Mouse (Mus musculus) midbrain, embryonic 14.5 days (tissue): ENCODE results near the gene Cd69. TPM values are rescaled to one million over a fixed set of nuclear protein-coding genes. Genes with fewer than 3 reads are reported as not detected.
A peak's percentile ranks its signal among the peaks of the same experiment; 100 is the strongest.

Source experiments
- ATAC-seq: fragments of 200-750 bp; cut with Nextera tagmentation; 2 replicates; pipeline ENCODE4 v1.8.0; 2017; ENCODE audit warnings: moderate number of reproducible peaks, moderate library complexity; ENCODE audit not compliant: low FRiP score, low TSS enrichment
- DNase-seq: peaks from one replicate; pipeline ENCODE4 v3.0.0-alpha.2; 2015
- H3K27ac ChIP-seq: fragments of 300-500 bp; sonication (generic); replicated peaks from 2 replicates; pipeline ENCODE4 v1.5.1; 2014; ENCODE audit warnings: mild to moderate bottlenecking, low read depth, low read length, moderate library complexity
- H3K27me3 ChIP-seq: fragments of 300-500 bp; sonication (generic); 2 replicates; pipeline ENCODE4 v1.6.1; 2014; ENCODE audit warnings: low read length, control low read depth, mixed read lengths; ENCODE audit not compliant: control insufficient read depth, insufficient read depth
- H3K36me3 ChIP-seq: fragments of 300-500 bp; sonication (generic); 2 replicates; pipeline ENCODE4 v1.6.1; 2014; ENCODE audit warnings: low read length, control low read depth; ENCODE audit not compliant: control insufficient read depth, insufficient read depth
- H3K4me1 ChIP-seq: fragments of 300-500 bp; sonication (generic); 2 replicates; pipeline ENCODE4 v1.6.1; 2014; ENCODE audit warnings: mild to moderate bottlenecking, antibody characterized with exemption, low read length, control low read depth; ENCODE audit not compliant: control insufficient read depth, insufficient read depth
- H3K4me2 ChIP-seq: fragments of 300-500 bp; sonication (generic); 2 replicates; pipeline ENCODE4 v1.6.1; 2014; ENCODE audit warnings: mild to moderate bottlenecking, low read length, moderate library complexity
- H3K4me3 ChIP-seq: fragments of 300-500 bp; sonication (generic); replicated peaks from 2 replicates; pipeline ENCODE4 v1.5.1; 2014; ENCODE audit warnings: low read depth, low read length
- H3K9ac ChIP-seq: fragments of 300-500 bp; sonication (generic); replicated peaks from 2 replicates; pipeline ENCODE4 v1.6.1; 2014; ENCODE audit warnings: mild to moderate bottlenecking, low read length, moderate library complexity
- H3K9me3 ChIP-seq: fragments of 300-500 bp; sonication (generic); 2 replicates; pipeline ENCODE4 v1.6.1; 2016; ENCODE audit warnings: low read length, control low read depth, mixed read lengths; ENCODE audit not compliant: control insufficient read depth
- WGBS: fragments of 180-500 bp; shearing (Covaris S2); extraction: QIAGEN DNeasy Blood & Tissue Kit; methylation state at CpG from one replicate; pipeline ENCODE4 v1.1.7; 2014; 5-methylcytosine and 5-hydroxymethylcytosine counted together
- polyA plus RNA-seq: library from polyadenylated mRNA; unstranded; fragments of >200 nt; fragmentation: Nextera tagmentation; extraction: Ambion mirVana; gene quantifications from 2 replicates; pipeline ENCODE4 v1.2.1, GENCODE M21; 2014

The Cd69 gene
- polyA plus RNA-seq, 1 experiment from 2014 or later: 0.21 TPM

DNA sequence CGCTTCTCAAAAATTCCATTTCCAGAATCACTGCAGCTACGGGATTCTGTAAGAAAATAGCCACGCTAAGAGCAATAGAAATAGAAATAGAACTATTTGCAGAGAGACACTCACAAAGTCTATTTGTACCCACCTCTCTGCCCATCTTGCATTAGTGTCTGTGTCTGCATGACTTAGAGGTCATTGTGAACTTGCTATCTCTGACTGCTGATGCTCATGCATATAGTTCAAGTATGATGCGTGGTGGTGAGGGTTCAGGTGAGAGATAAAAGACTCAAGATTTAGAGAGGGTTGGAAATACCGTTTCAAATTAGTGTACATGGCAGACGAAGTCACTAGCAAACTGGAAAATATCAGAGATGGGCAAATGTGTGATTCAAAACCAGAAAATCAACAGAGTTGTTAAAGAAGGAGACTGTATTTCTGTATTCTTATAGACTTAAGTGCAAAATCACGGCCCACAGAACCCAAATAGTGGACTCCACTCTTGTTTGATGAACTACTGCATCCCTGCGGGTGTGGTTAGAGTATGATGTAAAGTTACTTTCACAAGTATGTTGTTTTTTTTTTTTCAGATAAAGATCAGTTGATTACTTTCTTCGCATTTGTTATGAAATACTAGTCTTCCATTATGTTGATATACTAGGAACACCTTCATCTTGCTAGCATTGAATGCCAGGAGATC, 35.5 kb downstream of the Cd69 start:
- WGBS: 89% methylated on average over 9 of the region's 9 CpGs

DNA sequence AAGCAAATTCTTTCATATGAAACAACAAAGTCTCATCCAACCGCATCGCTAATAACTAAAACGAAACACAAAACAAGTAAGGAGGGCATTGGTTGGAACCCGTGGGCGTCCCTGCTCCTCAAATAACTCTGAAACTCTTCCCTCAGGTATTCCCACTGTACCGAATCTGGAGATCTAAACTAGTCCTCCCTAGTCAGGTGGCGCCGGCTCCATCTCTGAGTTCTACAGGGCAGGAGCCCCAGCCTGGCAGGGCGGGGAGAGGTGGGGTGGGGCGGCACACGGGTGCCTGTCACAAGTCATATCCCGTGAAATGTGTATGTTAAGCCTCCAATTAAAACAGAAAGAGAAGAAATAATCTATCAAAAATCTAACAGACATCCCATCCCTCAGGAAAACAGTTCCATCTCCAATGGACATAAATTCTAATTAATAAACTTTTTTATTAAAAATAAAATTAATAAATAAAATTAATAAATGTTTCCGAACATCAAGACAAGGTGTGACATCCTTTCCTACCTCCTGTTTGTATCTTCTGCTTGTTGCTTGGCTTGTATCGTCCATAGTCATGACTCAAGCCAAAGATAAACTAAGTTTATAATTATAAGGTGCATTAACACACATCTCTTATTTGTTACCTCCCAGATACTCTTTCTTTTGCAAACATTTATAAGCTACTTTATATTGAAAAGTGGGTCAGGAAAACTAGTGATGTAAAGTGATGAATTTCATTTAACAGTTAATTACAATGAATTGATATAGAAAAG, 36.8 kb downstream of the Cd69 start:
- ATAC-seq (peak; percentile 78; the same call in 1 of the 2 replicates), DNase-seq (peak; percentile 48)
- H3K4me2 ChIP-seq: peak overlapping the region; percentile 76
- H3K9ac ChIP-seq: peak overlapping the region; percentile 53; the same call in 1 of the 2 replicates
- no peaks in the 10 kb centered on the region for H3K27me3 ChIP-seq
- peak overlapping the region; percentile 45 for H3K4me3 ChIP-seq
- H3K27ac ChIP-seq: no peak overlapping the region
- no peaks in the 10 kb centered on the region for H3K36me3 ChIP-seq
- WGBS: 12% methylated on average over 14 of the region's 14 CpGs
- H3K4me1 ChIP-seq: 0 out of 2 replicates have a peak, but pooled peaks cover 6% of the 10 kb centered on the region
- H3K9me3 ChIP-seq: no peaks in the 10 kb centered on the region

More for the DNA sequence above, 35.5 kb downstream of the Cd69 start:
- ATAC-seq (no peak), DNase-seq (no peak)
- Histone ChIP-seq H3K4me2 (no peak overlapping the region), H3K27me3 (no peaks in the 10 kb centered on the region), H3K4me1 (0 out of 2 replicates have a peak, but pooled peaks cover 6% of the 10 kb centered on the region), H3K9ac (no peak overlapping the region), H3K4me3 (no peak overlapping the region), H3K36me3 (no peaks in the 10 kb centered on the region), H3K27ac (no peak overlapping the region), H3K9me3 (no peaks in the 10 kb centered on the region)

DNA sequence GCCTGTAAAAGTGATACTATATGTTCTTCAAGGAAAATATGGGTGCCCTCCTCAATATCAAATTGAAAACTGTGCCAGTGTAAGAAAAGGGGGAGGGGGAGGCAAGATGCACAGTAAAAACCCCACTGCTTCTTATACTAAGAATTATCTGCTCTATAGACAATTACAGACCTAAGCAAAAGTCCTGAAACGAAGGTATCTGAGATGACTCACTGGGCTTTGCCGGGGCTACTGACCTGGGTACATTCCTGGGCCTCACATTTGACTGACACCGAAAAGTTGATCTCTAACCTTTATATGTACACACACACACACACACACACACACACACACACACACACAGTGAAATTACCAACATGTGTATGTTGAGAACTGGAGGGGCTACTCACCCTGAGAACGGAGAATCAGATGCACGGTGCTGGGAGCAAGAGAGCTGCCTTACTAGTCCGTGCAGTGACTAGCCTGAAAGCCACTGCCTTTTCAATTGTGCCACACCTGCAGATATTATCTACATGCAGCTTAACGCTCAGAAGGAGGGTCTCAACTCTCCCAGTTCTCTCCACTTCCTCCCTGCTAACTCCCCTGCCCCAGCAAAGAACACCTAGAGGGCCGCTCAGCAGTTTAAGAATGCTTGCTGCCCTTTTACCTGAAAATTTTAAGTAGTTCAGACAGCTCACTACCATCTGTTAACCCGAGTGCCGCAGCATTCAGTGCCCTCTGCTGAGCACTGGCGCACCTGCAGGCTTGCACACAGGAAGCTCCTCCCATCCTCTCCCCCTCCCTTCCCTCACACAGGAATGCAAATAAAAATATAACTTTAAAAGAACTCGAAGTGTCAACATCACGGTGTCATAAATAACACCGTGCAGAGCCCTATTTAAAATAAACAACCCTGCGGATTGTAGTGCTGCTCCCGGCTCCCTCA, 37.6 kb downstream of the Cd69 start:
- DNase-seq (peak; percentile 86), ATAC-seq (peak; percentile 91)
- Histone ChIP-seq H3K27ac (no peak overlapping the region), H3K9ac (peak overlapping the region; percentile 53; the same call in 1 of the 2 replicates), H3K4me2 (peak overlapping the region; percentile 76), H3K4me3 (peak overlapping the region; percentile 45), H3K9me3 (no peaks in the 10 kb centered on the region), H3K4me1 (0 out of 2 replicates have a peak, but pooled peaks cover 6% of the 10 kb centered on the region), H3K27me3 (no peaks in the 10 kb centered on the region), H3K36me3 (no peaks in the 10 kb centered on the region)
- 21% methylated on average over 16 of the region's 16 CpGs for WGBS

DNA sequence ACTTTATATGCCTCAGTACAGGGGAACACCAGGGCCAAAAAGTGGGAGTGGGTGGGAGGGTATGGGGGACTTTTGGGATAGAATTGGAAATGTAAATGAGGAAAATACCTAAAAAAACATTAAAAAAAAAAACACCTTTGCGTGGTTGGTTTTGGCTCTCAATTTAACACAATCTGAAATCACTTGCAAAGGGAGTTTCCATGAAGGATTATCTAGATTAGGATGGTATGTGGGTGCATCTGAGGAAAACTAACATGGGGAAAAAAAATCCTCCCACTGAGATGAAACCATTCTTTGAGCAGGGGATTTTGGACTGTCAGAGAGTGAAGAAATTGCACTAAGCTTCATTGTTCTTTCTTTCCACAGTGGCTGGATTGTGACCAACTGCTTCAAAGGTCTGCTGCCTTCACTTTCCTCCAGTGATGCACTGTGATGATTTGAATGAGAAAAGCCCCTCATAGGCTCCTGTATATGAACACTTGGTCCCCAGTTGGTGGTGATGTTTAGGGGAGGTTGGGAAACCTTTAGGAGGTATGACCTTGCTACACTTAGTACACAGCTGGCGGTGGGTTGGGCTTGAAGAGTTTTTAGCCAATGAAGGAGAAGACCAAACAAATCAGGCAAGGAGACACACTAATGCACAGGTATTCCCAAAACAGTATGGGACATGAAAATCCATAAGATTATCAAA, 38.4 kb downstream of the Cd69 start:
- Histone ChIP-seq H3K9ac (no peak overlapping the region), H3K27ac (no peak overlapping the region), H3K36me3 (no peaks in the 10 kb centered on the region), H3K4me2 (no peak overlapping the region), H3K4me3 (no peak overlapping the region), H3K27me3 (no peaks in the 10 kb centered on the region), H3K4me1 (0 out of 2 replicates have a peak, but pooled peaks cover 6% of the 10 kb centered on the region), H3K9me3 (no peaks in the 10 kb centered on the region)
- WGBS: 88% methylated on average over 2 of the region's 2 CpGs
- DNase-seq (no peak), ATAC-seq (no peak)

DNA sequence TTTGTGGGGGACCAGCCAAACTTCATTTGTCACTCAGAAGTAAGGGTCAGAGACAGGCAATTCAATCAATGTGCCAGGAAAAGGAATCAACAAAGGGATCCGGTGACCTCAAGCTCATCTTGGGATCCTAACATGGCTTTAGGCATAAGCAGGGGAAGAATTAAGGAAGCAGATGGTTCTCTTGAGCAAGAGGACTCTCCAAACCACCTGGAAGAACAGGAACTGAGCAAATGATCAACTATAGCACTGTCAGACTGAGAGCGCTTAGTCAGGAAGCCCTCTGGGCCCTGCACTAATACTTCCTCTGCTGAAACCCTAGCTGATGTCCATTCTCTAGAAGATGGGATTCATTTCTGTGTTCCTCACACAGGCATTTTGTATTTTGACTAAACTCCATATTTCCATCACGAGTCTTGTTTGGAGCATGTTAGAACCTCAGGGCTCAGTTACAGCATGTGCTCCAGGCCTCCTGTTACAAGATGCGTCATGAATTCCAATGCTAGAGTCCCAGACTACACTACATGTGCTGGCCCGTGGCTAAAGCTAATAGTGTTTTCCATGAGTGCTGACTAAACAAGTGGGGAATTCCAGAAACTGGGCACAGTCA, 39.3 kb downstream of the Cd69 start:
- H3K4me2 ChIP-seq: no peak overlapping the region
- DNase-seq (no peak), ATAC-seq (no peak)
- H3K9me3 ChIP-seq: no peaks in the 10 kb centered on the region
- WGBS: 91% methylated on average over 5 of the region's 5 CpGs
- 0 out of 2 replicates have a peak, but pooled peaks cover 6% of the 10 kb centered on the region for H3K4me1 ChIP-seq
- H3K9ac ChIP-seq: no peak overlapping the region
- no peak overlapping the region for H3K27ac ChIP-seq
- H3K4me3 ChIP-seq: no peak overlapping the region
- no peaks in the 10 kb centered on the region for H3K36me3 ChIP-seq
- no peaks in the 10 kb centered on the region for H3K27me3 ChIP-seq

DNA sequence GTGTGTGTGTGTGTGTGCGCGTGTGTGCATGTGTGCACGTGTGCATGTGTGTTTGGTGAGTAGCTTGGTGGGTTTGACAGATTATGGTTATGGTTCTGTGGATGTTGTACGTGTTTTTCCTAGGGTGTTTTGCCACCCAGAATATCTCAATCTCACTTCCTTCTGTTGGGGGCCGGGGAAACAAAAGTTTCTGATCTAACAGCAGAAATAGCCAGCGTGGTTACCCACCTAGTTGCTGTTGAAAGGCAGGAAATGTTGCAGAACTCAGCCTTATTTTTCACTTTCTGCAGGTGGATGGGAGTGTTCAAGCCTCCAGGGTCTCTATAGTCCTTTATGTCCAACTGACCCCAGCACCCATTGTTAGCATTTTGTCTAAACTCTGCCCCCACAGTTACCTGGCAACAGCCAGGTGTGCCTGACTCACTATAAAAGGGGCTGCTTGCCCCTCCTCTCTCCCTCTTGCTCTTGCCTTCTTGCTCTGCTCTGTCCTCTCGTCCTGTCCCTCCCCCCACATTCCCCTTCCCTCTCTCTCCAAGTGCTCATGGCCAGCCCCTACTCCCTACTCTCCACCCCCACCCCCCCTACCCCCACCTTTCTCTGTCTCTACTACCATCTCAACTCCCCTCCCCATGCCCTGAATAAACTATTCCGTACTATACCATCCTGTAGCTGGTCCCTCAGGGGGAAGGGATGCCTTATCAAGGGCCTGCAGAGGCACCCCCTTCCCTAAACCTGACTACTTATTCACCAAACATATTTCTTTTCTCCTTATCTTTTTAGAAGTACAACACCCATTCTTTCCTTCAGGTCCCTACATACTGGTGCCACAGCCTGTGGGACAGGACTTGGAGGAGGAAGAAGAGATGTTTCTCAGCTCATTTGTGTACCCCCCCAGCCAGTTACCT, 40.5 kb downstream of the Cd69 start:
- ATAC-seq (no peak), DNase-seq (no peak)
- Histone ChIP-seq H3K4me2 (no peak overlapping the region), H3K4me1 (0 out of 2 replicates have a peak, but pooled peaks cover 6% of the 10 kb centered on the region), H3K9me3 (no peaks in the 10 kb centered on the region), H3K9ac (no peak overlapping the region), H3K4me3 (no peak overlapping the region), H3K36me3 (no peaks in the 10 kb centered on the region), H3K27me3 (no peaks in the 10 kb centered on the region), H3K27ac (no peak overlapping the region)
- 84% methylated on average over 8 of the region's 8 CpGs for WGBS

DNA sequence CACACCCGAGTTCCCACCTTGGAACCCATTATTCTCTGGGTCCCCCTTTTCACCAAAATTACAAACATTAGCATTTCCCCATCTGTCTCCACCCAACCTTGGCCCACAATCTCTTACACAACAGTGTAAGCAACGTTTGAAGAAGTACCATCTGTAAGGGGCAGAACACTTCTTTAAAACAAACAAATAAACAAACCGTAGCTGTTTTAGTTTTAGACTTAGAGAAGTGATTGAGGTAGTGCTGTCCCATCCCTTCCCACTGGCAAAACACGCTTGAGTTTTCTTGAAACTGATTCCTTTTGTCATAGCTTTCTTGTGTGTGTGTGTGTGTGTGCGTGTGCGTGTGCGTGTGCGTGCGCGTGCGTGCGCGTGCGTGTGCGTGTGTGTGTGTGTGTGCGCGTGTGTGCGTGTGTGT, 41.3 kb downstream of the Cd69 start:
- Histone ChIP-seq H3K4me2 (no peak overlapping the region), H3K9me3 (no peaks in the 10 kb centered on the region), H3K4me3 (no peak overlapping the region), H3K36me3 (no peaks in the 10 kb centered on the region), H3K27ac (no peak overlapping the region), H3K27me3 (no peaks in the 10 kb centered on the region), H3K9ac (no peak overlapping the region), H3K4me1 (0 out of 2 replicates have a peak, but pooled peaks cover 6% of the 10 kb centered on the region)
- WGBS: 88% methylated on average over 17 of the region's 18 CpGs
- ATAC-seq: no peak
- DNase-seq: no peak
